Mouse (Mus musculus) spleen, adult 2 months (tissue): Measurements from ENCODE around the gene Nrip2.

ENCODE experiments used
- CTCF ChIP-seq: fragments of 200-500 bp; IDR thresholded peaks from 2 replicates; pipeline ENCODE4 v1.5.1; 2011; ENCODE audit warnings: mild to moderate bottlenecking, inconsistent platforms; ENCODE audit not compliant: insufficient read depth, insufficient read length, insufficient replicate concordance; ENCODE audit errors: extremely low read depth
- POLR2A ChIP-seq: fragments of 200-500 bp; IDR thresholded peaks from 2 replicates; pipeline ENCODE4 v1.6.1; 2011; ENCODE audit warnings: low read depth, low read length, inconsistent platforms

DNA sequence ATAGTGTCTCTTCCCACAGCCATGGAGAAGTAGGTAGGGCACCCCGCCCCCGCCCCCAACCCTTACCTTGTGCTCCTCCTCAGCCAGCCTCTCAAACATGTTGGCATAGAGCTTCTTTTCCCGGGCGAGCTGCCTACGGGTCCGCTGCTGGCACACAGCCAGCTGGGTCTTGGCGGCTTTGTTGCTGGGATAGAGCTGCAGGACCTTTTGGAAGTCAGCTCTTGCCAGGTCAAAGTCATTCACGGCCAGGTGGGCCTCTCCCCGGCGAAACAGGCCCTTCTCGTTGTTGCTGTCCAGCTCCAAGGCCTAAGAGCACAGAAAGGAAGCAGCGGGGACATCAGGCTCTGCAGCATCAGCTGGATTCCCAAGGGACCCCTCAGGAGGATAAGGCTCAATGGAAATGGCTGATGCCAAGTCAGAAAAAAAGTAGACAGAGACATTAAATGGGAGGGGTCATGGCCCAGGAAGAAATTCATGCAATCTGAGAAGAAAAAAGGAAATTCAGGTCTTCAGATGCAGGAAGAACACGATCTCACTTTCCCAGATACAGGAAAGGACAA lies 33.3 kb downstream of the Nrip2 start:
- TF ChIP-seq POLR2A (no peak), CTCF (no peak)
